Mouse (Mus musculus): ENCODE data around the gene Cpne2. TPM values are rescaled to one million over a fixed set of nuclear protein-coding genes. Genes with fewer than 3 reads are reported as not detected.

Gene Cpne2
- total RNA-seq, 2 experiments from 2014 or later: 81.7 to 116 TPM

Other genes with a start within 250 kb of the Cpne2 start
- 0.12 and 1.8 TPM in 2 replicates for gene Slc12a3, start 203.8 kb upstream of the Cpne2 start, total RNA-seq (2014; fragmentation: Nextera tagmentation)
- gene Slc12a3, start 203.8 kb upstream of the Cpne2 start, total RNA-seq (2017): not detected in 2 replicates
- gene Herpud1, start 146.6 kb upstream of the Cpne2 start, total RNA-seq (2014; fragmentation: Nextera tagmentation): 31.8 and 41.0 TPM in 2 replicates
- 43.7 and 50.8 TPM in 2 replicates for gene Herpud1, start 146.6 kb upstream of the Cpne2 start, total RNA-seq (2017)
- 39.9 and 47.6 TPM in 2 replicates for gene Nlrc5, start 98.6 kb upstream of the Cpne2 start, total RNA-seq (2014; fragmentation: Nextera tagmentation)
- gene Nlrc5, start 98.6 kb upstream of the Cpne2 start, total RNA-seq (2017): 25.4 and 30.9 TPM in 2 replicates
- gene Rspry1, start 68.9 kb downstream of the Cpne2 start, total RNA-seq (2014; fragmentation: Nextera tagmentation): 32.6 and 43.4 TPM in 2 replicates
- 43.9 and 51.2 TPM in 2 replicates for gene Rspry1, start 68.9 kb downstream of the Cpne2 start, total RNA-seq (2017)
- 52.0 and 60.3 TPM in 2 replicates for gene Fam192a, start 69.0 kb downstream of the Cpne2 start, total RNA-seq (2014; fragmentation: Nextera tagmentation)
- gene Fam192a, start 69.0 kb downstream of the Cpne2 start, total RNA-seq (2017): 89.9 and 154 TPM in 2 replicates
- gene Arl2bp, start 133.6 kb downstream of the Cpne2 start, total RNA-seq (2014; fragmentation: Nextera tagmentation): 51.1 and 64.0 TPM in 2 replicates
- 124 and 152 TPM in 2 replicates for gene Arl2bp, start 133.6 kb downstream of the Cpne2 start, total RNA-seq (2017)
- gene Pllp, start 163.3 kb downstream of the Cpne2 start, total RNA-seq (2014; fragmentation: Nextera tagmentation): not detected in 2 replicates
- not detected in 2 replicates for gene Pllp, start 163.3 kb downstream of the Cpne2 start, total RNA-seq (2017)
- not detected in 2 replicates for gene Ccl22, start 212.6 kb downstream of the Cpne2 start, total RNA-seq (2014; fragmentation: Nextera tagmentation)
- not detected in 2 replicates for gene Ccl22, start 212.6 kb downstream of the Cpne2 start, total RNA-seq (2017)
- gene Cx3cl1, start 239.0 kb downstream of the Cpne2 start, total RNA-seq (2014; fragmentation: Nextera tagmentation): 0.35 TPM in 1 of 2 replicates, not detected in the other
- gene Cx3cl1, start 239.0 kb downstream of the Cpne2 start, total RNA-seq (2017): not detected in 2 replicates